Mouse (Mus musculus) cortical plate, adult 2 months (tissue): ENCODE measurements around the gene Ttf2. TPM values are rescaled to one million over a fixed set of nuclear protein-coding genes. Genes with fewer than 3 reads are reported as not detected.
A peak's percentile ranks its signal among the peaks of the same experiment; 100 is the strongest.

Experiments
- H3K27ac ChIP-seq: fragments of 200-500 bp; 2 replicates; pipeline ENCODE4 v1.5.1; 2012; ENCODE audit warnings: low read length, control low read depth, inconsistent platforms; ENCODE audit not compliant: insufficient read depth
- H3K4me1 ChIP-seq: fragments of 200-500 bp; 2 replicates; pipeline ENCODE4 v1.6.1; 2011; ENCODE audit warnings: low read length; ENCODE audit not compliant: control insufficient read depth, insufficient read depth
- H3K4me3 ChIP-seq: fragments of 200-500 bp; 2 replicates; pipeline ENCODE4 v1.5.1; 2011; ENCODE audit warnings: mild to moderate bottlenecking, low read length, control low read depth; ENCODE audit not compliant: insufficient read depth
- CTCF ChIP-seq: fragments of 200-500 bp; IDR thresholded peaks from 2 replicates; pipeline ENCODE4 v1.5.1; 2011; ENCODE audit warnings: mild to moderate bottlenecking, control low read depth, low read length; ENCODE audit not compliant: insufficient read depth; ENCODE audit errors: extremely low read depth
- POLR2A ChIP-seq: fragments of 200-500 bp; IDR thresholded peaks from 2 replicates; pipeline ENCODE4 v1.6.1; 2011; ENCODE audit warnings: mild to moderate bottlenecking, low read length, control low read depth; ENCODE audit not compliant: insufficient read depth; ENCODE audit errors: extremely low read depth
- polyA plus RNA-seq: library from polyadenylated mRNA; depleted of rRNA; stranded (reverse); fragments of >200 nt; gene quantifications from 2 replicates; pipeline ENCODE4 v1.2.3, GENCODE M21; 2012

Ttf2 gene
- polyA plus RNA-seq, 1 experiment: 1.2 TPM

- H3K27ac ChIP-seq: no peak overlapping the region
- no peak overlapping the region for H3K4me3 ChIP-seq
- H3K4me1 ChIP-seq: no peaks in the 10 kb centered on the region
- no peak for TF ChIP-seq CTCF
- no peak for TF ChIP-seq POLR2A
These were observed 33.9 kb downstream of the Ttf2 start for GRCm38 (mm10) chr3:100935521-100935920.

- H3K4me3 ChIP-seq: no peak overlapping the region
- no peak overlapping the region for H3K27ac ChIP-seq
- no peaks in the 10 kb centered on the region for H3K4me1 ChIP-seq
- TF ChIP-seq CTCF: 0 out of 2 replicates have a peak, but pooled peaks have one; percentile 12
- no peak for TF ChIP-seq POLR2A
These were observed 37.2 kb downstream of the Ttf2 start for GRCm38 (mm10) chr3:100932077-100932944.

- H3K27ac ChIP-seq: no peak overlapping the region
- H3K4me3 ChIP-seq: no peak overlapping the region
- TF ChIP-seq POLR2A (no peak), CTCF (no peak)
- H3K4me1 ChIP-seq: no peaks in the 10 kb centered on the region
These were observed 38.0 kb downstream of the Ttf2 start for GRCm38 (mm10) chr3:100931332-100932076.

GRCm38 (mm10) chr3:100925176-100925575 is 44.3 kb downstream of the Ttf2 start:
- Histone ChIP-seq H3K27ac (no peak overlapping the region), H3K4me1 (peaks cover 3% of the 10 kb centered on the region), H3K4me3 (no peak overlapping the region)
- no peak for TF ChIP-seq POLR2A

- no peak for TF ChIP-seq POLR2A
- TF ChIP-seq CTCF: no peak
These were observed 45.3 kb downstream of the Ttf2 start for GRCm38 (mm10) chr3:100924065-100924732.

GRCm38 (mm10) chr3:100922506-100923375 is 46.7 kb downstream of the Ttf2 start:
- H3K27ac ChIP-seq: no peak overlapping the region
- H3K4me3 ChIP-seq: peak overlapping the region; percentile 42
- peaks cover 3% of the 10 kb centered on the region for H3K4me1 ChIP-seq
- TF ChIP-seq CTCF: no peak
- TF ChIP-seq POLR2A: no peak

More at GRCm38 (mm10) chr3:100924065-100924732, 45.3 kb downstream of the Ttf2 start:
- Histone ChIP-seq H3K4me1 (peaks cover 3% of the 10 kb centered on the region), H3K4me3 (no peak overlapping the region), H3K27ac (no peak overlapping the region)

GRCm38 (mm10) chr3:100921825-100922505 is 47.5 kb downstream of the Ttf2 start, which contains the start of gene Trim45:
Gene Trim45 (plus strand): TSS chr3:100922202.
- H3K27ac ChIP-seq: no peak within 1 kb of the TSS
- H3K4me1 ChIP-seq: peaks cover 3% of the 10 kb centered on the region
- H3K4me3 ChIP-seq: peak within 1 kb of the TSS; percentile 42
- TF ChIP-seq CTCF (no peak), POLR2A (peak; percentile 74; the same call in 1 of the 2 replicates)

GRCm38 (mm10) chr3:100920611-100921140 is 48.8 kb downstream of the Ttf2 start:
- Histone ChIP-seq H3K27ac (no peak overlapping the region), H3K4me1 (peaks cover 3% of the 10 kb centered on the region), H3K4me3 (no peak overlapping the region)
- TF ChIP-seq POLR2A (no peak), CTCF (no peak)

- Histone ChIP-seq H3K27ac (no peak overlapping the region), H3K4me1 (no peaks in the 10 kb centered on the region), H3K4me3 (no peak overlapping the region)
- TF ChIP-seq CTCF: peak; percentile 40; the same call in 1 of the 2 replicates
- no peak for TF ChIP-seq POLR2A
These were observed 52.6 kb downstream of the Ttf2 start for GRCm38 (mm10) chr3:100916844-100917243.
